Mouse (Mus musculus): Measurements from ENCODE around the gene Tns1. TPM values are rescaled to one million over a fixed set of nuclear protein-coding genes. Genes with fewer than 3 reads are reported as not detected.

The Tns1 gene
- polyA plus RNA-seq, 1 experiment = 35.5 TPM

DNA sequence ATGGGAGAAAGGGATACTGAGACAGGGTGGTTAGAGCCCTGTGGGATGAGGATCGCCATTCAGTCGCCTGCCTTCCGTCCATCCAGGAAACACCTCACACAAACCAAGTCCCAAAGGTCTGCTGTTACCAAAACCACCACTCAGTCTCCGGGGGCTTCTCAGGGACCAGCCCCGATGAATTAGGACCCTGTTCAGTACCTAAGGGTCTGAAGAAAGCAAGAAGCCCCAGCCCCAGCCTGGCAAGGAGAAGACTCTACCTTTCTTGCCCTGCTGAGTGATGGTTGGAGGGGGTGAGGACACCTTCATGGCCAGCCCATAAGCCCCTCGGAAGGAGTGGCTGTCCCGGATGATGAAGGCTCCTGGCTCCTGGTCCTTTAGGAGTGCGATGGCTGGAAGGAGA is 203.5 kb downstream of the Tns1 start:
- no peak overlapping the region for H3K4me3 ChIP-seq (ENCODE audit: insufficient read depth, low read length)
- H3K4me1 ChIP-seq (ENCODE audit: control insufficient read depth, insufficient read depth, low read length) = peaks cover 20% of the 10 kb centered on the region
- H3K27ac ChIP-seq (ENCODE audit: insufficient read depth, low read depth, low read length) = no peak overlapping the region
- TF ChIP-seq POLR2A (IDR thresholded peaks at IDR 0.05; ENCODE audit: borderline replicate concordance, low read depth, low read length) = no peak
- no peak for TF ChIP-seq CTCF (IDR thresholded peaks at IDR 0.05; ENCODE audit: low read depth, low read length)

DNA sequence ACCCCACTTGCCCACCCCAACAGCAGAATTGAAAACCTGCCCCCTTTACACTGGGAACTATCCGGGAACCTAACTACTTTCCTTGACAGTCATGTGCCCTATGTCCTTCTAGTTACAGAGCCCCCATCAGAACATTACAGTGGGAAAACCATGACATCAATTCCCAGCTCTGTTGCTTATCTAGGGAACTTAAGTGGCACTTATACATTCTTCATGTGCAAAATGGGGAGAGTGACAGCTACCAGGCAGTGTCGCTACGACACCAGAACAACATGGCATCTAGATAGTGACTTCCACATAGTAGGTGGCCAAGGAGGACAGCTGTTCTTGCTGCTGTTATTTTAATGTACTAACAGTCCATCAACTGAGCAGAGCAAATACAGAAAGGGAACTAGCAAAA is 204.3 kb downstream of the Tns1 start:
- no peak for TF ChIP-seq POLR2A (IDR thresholded peaks at IDR 0.05; ENCODE audit: borderline replicate concordance, low read depth, low read length)
- no peak for TF ChIP-seq CTCF (IDR thresholded peaks at IDR 0.05; ENCODE audit: low read depth, low read length)
- H3K4me3 ChIP-seq (ENCODE audit: insufficient read depth, low read length) = no peak overlapping the region
- no peak overlapping the region for H3K27ac ChIP-seq (ENCODE audit: insufficient read depth, low read depth, low read length)
- H3K4me1 ChIP-seq (ENCODE audit: control insufficient read depth, insufficient read depth, low read length) = peaks cover 28% of the 10 kb centered on the region

DNA sequence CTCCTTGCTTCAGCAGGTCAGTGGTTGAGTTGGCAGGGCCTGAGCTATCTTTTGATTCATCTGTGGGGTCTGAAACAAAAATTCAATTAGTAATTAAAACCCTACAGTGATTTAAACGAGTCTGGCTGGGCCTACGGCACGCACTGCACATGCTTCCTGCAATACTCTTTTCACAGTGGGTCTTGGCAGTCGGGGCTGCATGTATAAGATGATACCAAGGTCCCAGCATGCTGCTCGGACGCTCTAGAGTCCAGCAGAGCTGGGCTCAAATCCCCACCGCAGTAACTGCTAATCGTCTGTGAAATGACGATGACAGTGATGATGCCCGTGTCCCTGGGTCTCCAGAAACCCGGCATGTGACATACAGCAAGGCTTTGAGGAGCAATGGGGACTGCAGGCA is 206.2 kb downstream of the Tns1 start:
- no peak for TF ChIP-seq POLR2A (IDR thresholded peaks at IDR 0.05; ENCODE audit: borderline replicate concordance, low read depth, low read length)
- no peak for TF ChIP-seq CTCF (IDR thresholded peaks at IDR 0.05; ENCODE audit: low read depth, low read length)
- no peak overlapping the region for H3K27ac ChIP-seq (ENCODE audit: insufficient read depth, low read depth, low read length)
- no peak overlapping the region for H3K4me3 ChIP-seq (ENCODE audit: insufficient read depth, low read length)
- peaks cover 33% of the 10 kb centered on the region for H3K4me1 ChIP-seq (ENCODE audit: control insufficient read depth, insufficient read depth, low read length)

DNA sequence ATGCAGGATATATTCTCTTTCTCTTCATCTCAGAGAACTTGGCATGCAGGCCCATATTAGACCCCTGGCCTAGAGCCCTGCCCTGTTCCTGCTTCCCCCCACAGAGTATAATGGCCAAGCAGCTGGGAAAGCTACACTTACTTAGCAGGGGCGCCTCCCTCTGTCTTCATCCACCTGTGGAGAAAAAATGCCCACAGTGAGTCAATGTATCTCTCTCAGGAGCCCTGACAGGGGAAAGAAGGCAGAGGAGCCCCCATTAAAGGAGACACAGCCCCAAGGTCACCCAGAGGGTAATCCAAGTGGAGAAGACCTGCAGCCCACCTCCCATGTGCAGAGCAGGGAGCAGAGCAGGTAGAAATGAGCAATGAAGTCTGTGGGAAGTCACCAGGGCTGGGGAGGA is 208.0 kb downstream of the Tns1 start:
- H3K4me1 ChIP-seq (ENCODE audit: control insufficient read depth, insufficient read depth, low read length) = peaks cover 28% of the 10 kb centered on the region
- no peak for TF ChIP-seq CTCF (IDR thresholded peaks at IDR 0.05; ENCODE audit: low read depth, low read length)
- TF ChIP-seq POLR2A (IDR thresholded peaks at IDR 0.05; ENCODE audit: borderline replicate concordance, low read depth, low read length) = no peak
- H3K4me3 ChIP-seq (ENCODE audit: insufficient read depth, low read length) = no peak overlapping the region
- no peak overlapping the region for H3K27ac ChIP-seq (ENCODE audit: insufficient read depth, low read depth, low read length)

DNA sequence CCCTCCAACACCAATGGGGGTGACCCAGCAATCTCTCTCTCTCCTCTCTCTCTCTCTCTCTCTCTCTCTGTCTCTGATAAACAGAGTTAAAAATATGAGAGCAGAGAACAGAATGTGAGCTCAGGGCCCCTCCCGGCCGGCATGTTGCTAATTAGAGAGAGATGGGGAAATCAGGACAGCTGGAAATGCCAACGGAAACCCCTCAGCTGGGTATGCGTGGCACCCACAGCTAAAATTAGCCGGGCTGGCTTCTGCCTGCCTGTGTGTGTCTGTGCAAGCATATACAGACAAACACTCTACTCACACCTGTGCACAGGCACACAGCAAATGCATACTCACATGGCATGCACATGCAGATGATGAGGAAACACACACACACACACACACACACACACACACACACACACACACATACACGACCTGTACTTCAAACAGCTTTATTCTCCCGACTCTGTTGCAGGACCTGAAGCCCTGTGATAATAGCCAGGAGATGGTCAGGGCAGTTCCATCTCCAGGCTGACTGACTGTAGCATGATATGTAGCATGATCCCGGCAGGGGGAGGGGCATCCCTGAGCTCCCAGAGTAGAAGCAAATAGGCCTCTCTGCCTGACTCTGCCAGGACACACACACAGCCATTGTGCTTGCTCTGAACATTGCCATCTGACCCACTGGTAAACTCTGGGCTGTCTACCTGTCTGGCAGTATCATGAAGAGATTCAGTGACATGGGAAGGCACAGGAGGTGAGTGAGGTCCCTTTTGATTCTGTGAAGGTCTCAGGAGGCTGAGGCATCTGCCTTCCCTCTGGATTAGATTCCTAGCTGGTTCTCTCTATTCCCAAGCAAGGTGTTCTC is 208.8 kb downstream of the Tns1 start:
- no peak overlapping the region for H3K27ac ChIP-seq (ENCODE audit: insufficient read depth, low read depth, low read length)
- peaks cover 28% of the 10 kb centered on the region for H3K4me1 ChIP-seq (ENCODE audit: control insufficient read depth, insufficient read depth, low read length)
- H3K4me3 ChIP-seq (ENCODE audit: insufficient read depth, low read length) = no peak overlapping the region
- TF ChIP-seq POLR2A (IDR thresholded peaks at IDR 0.05; ENCODE audit: borderline replicate concordance, low read depth, low read length) = no peak
- TF ChIP-seq CTCF (IDR thresholded peaks at IDR 0.05; ENCODE audit: low read depth, low read length) = no peak

DNA sequence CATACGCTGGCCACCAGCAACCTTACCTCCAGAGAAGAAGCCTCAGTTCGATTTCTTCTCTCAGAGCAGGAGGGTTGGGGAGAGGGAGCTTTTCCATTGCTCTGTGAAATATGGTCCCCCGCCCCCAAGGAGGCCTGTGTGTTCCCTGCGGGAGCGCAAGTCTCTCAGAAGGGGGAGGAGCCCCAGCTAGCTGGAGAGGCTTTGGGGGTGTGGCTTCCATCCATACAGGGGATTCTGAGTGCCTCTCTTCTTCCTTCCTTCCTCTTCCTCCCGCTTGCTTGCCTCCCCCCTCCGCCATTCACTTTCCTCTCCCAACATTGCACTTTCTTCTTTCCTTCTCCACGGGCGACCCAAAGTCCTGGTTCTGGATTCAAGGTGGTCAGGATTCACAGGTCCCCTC is 210.2 kb downstream of the Tns1 start:
- no peak overlapping the region for H3K4me3 ChIP-seq (ENCODE audit: insufficient read depth, low read length)
- H3K27ac ChIP-seq (ENCODE audit: insufficient read depth, low read depth, low read length) = no peak overlapping the region
- no peak for TF ChIP-seq CTCF (IDR thresholded peaks at IDR 0.05; ENCODE audit: low read depth, low read length)
- no peak for TF ChIP-seq POLR2A (IDR thresholded peaks at IDR 0.05; ENCODE audit: borderline replicate concordance, low read depth, low read length)
- peaks cover 28% of the 10 kb centered on the region for H3K4me1 ChIP-seq (ENCODE audit: control insufficient read depth, insufficient read depth, low read length)

DNA sequence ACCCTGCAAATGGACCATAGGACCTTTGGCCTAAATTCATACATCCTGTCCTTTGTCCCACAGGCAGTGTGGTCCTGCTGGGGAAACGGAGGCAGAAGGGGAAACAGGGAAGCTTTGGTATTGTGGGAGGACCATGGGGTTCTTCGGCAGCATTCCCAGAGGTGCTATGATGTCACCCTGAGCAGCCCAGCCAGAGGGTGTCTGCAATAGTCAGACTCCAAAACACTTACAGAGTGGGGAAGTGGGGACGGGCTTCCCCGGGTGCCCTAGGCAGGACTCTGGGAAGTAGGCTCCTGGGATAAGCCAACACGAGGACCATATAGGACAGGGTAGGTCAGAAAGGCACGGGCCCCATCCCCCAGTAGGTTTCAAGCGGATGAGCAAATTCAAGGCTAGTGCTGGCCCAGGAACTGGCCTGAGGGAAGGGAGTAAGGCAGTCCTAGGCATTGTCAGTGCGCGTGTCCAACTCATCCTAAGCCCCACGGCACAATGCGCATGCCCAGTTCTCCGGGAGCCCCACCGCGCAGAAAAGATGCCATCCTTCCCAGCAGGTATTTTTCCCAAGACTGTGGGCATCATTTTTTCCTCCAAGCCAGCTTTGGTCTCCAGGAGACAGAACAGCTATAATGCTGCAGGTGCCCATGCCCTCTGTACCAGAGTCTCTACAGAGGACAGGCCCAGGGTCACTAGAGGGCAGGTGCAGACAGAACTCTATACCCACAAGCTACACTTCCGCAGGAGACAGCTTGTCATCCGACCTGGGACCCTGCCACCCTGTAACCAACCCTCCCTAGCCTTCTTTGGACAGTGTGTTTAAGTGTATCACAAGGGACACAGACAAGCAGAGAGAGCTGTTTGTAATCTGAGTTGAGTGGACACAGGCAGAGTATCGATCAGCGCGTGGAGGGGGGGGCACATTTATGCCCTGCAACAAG is 210.9 kb downstream of the Tns1 start:
- Histone ChIP-seq H3K4me1 (ENCODE audit: control insufficient read depth, insufficient read depth, low read length) (peaks cover 28% of the 10 kb centered on the region), H3K4me3 (ENCODE audit: insufficient read depth, low read length) (no peak overlapping the region), H3K27ac (ENCODE audit: insufficient read depth, low read depth, low read length) (no peak overlapping the region)
- TF ChIP-seq CTCF (IDR thresholded peaks at IDR 0.05; ENCODE audit: low read depth, low read length) (no peak), POLR2A (IDR thresholded peaks at IDR 0.05; ENCODE audit: borderline replicate concordance, low read depth, low read length) (no peak)

DNA sequence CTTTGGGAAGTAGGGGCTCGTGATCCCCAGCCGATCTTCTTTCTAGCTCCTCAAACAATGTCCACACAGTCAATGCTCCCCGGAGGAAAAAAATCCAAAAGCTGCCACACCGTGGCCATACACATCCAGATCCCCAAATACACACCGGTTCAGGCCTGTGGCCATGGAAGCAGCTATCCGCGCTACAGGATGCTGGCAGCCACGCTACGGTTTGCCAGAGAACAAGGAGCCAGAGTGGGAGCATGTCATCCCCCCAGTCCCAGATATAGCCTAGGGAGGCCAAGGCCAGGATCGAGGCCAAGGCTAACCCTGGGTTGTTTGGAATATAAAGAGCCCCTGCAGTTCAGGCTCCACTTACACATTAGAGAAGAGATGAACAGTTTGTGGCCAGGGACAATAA is 211.8 kb downstream of the Tns1 start:
- TF ChIP-seq POLR2A (IDR thresholded peaks at IDR 0.05; ENCODE audit: borderline replicate concordance, low read depth, low read length) = no peak
- TF ChIP-seq CTCF (IDR thresholded peaks at IDR 0.05; ENCODE audit: low read depth, low read length) = no peak
- Histone ChIP-seq H3K4me1 (ENCODE audit: control insufficient read depth, insufficient read depth, low read length) (peaks cover 28% of the 10 kb centered on the region), H3K27ac (ENCODE audit: insufficient read depth, low read depth, low read length) (no peak overlapping the region), H3K4me3 (ENCODE audit: insufficient read depth, low read length) (no peak overlapping the region)

DNA sequence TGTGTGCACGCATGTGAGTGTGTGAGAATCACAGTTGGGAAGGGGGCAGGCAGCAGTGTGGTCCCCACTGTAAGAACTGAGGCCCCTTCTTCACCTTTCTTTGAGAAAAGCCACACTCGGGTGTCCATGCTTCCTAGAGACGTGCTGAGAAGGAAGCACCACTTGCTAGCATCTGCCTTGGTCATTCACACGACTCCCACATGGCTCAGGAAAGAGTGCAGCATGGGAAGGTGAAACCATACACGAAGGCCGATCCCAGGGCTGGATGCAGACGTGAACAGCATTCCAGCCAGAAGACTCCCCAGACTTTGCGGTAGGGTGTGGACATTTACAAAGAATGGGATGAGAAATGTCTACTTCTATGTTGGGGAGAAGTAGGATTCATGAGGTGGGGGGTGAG is 212.3 kb downstream of the Tns1 start:
- Histone ChIP-seq H3K27ac (ENCODE audit: insufficient read depth, low read depth, low read length) (no peak overlapping the region), H3K4me1 (ENCODE audit: control insufficient read depth, insufficient read depth, low read length) (peaks cover 28% of the 10 kb centered on the region), H3K4me3 (ENCODE audit: insufficient read depth, low read length) (no peak overlapping the region)
- TF ChIP-seq POLR2A (IDR thresholded peaks at IDR 0.05; ENCODE audit: borderline replicate concordance, low read depth, low read length) (no peak), CTCF (IDR thresholded peaks at IDR 0.05; ENCODE audit: low read depth, low read length) (no peak)

DNA sequence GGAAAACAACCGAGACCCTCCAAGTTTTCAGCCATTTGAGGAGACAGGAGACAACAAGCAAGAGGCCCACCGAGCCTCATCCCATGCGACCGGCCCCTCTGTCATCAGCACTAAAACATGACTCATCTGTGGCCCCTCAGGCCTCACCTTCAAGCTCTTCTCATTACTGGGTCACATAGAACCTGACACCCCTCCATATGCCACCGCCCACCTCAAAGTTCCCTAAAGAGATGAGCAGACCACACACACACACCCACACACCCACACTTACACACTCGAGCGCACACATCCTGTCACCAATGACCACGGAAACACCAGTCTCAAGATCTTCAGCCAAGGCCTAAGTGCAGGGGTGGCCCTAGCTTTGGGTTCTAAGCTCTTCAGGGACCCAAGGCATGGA is 213.5 kb downstream of the Tns1 start:
- Histone ChIP-seq H3K4me1 (ENCODE audit: control insufficient read depth, insufficient read depth, low read length) (peaks cover 20% of the 10 kb centered on the region), H3K27ac (ENCODE audit: insufficient read depth, low read depth, low read length) (no peak overlapping the region), H3K4me3 (ENCODE audit: insufficient read depth, low read length) (no peak overlapping the region)
- no peak for TF ChIP-seq POLR2A (IDR thresholded peaks at IDR 0.05; ENCODE audit: borderline replicate concordance, low read depth, low read length)
- no peak for TF ChIP-seq CTCF (IDR thresholded peaks at IDR 0.05; ENCODE audit: low read depth, low read length)

All from bone marrow macrophage, adult 2 months (primary cell).